Mouse (Mus musculus): ENCODE results near the gene Tent5b.

GRCm38 (mm10) chr4:133448708-133449388 lies 31.1 kb upstream of the Tent5b start:
- no peak for TF ChIP-seq ZC3H11A (IDR thresholded peaks at IDR 0.05; ENCODE audit: borderline replicate concordance, low read depth, low read length)
- TF ChIP-seq CHD2 (IDR thresholded peaks at IDR 0.05; ENCODE audit: low read depth, low read length): no peak
- TF ChIP-seq ZNF384 (IDR thresholded peaks at IDR 0.05; ENCODE audit: low read depth, low read length): no peak

Data from ES-E14 (cell line).